Mouse (Mus musculus): ENCODE measurements around the gene Il4ra. TPM values are rescaled to one million over a fixed set of nuclear protein-coding genes. Genes with fewer than 3 reads are reported as not detected.

The Il4ra gene
- polyA plus RNA-seq, 1 experiment from 2014 or later: 3.5 TPM

GRCm38 (mm10) chr7:125562413-125562812 is 10.5 kb downstream of the Il4ra start:
- no peak for ATAC-seq (ENCODE audit: low FRiP score)
- Histone ChIP-seq H3K36me3 (ENCODE audit: control insufficient read depth, insufficient read depth, low read length) (no peaks in the 10 kb centered on the region), H3K4me2 (no peak overlapping the region), H3K27me3 (ENCODE audit: control insufficient read depth, insufficient read depth, low read length) (no peaks in the 10 kb centered on the region), H3K9me3 (ENCODE audit: control insufficient read depth, low read length) (no peaks in the 10 kb centered on the region), H3K27ac (ENCODE audit: low read depth, low read length) (no peak overlapping the region), H3K9ac (ENCODE audit: low read length) (no peak overlapping the region), H3K4me3 (ENCODE audit: low read depth, low read length) (no peak overlapping the region), H3K4me1 (ENCODE audit: control insufficient read depth, insufficient read depth, low read length) (0 out of 2 replicates have a peak, but pooled peaks cover 3% of the 10 kb centered on the region)
- no peak for DNase-seq (ENCODE audit: low spot score, missing footprints)
- WGBS: 67% methylated on average over 4 of the region's 4 CpGs

- no peaks in the 10 kb centered on the region for H3K9me3 ChIP-seq (ENCODE audit: control insufficient read depth, low read length)
- H3K9ac ChIP-seq (ENCODE audit: low read length): no peak overlapping the region
- WGBS: 77% methylated on average over 3 of the region's 3 CpGs
- H3K4me3 ChIP-seq (ENCODE audit: low read depth, low read length): no peak overlapping the region
- no peaks in the 10 kb centered on the region for H3K36me3 ChIP-seq (ENCODE audit: control insufficient read depth, insufficient read depth, low read length)
- 0 out of 2 replicates have a peak, but pooled peaks cover 3% of the 10 kb centered on the region for H3K4me1 ChIP-seq (ENCODE audit: control insufficient read depth, insufficient read depth, low read length)
- no peaks in the 10 kb centered on the region for H3K27me3 ChIP-seq (ENCODE audit: control insufficient read depth, insufficient read depth, low read length)
- DNase-seq (ENCODE audit: low spot score, missing footprints): no peak
- no peak overlapping the region for H3K27ac ChIP-seq (ENCODE audit: low read depth, low read length)
- no peak for ATAC-seq (ENCODE audit: low FRiP score)
- no peak overlapping the region for H3K4me2 ChIP-seq
Measured at GRCm38 (mm10) chr7:125563093-125563492, 11.2 kb downstream of the Il4ra start.

- peak; percentile 75 for DNase-seq (ENCODE audit: low spot score, missing footprints)
- Histone ChIP-seq H3K4me3 (ENCODE audit: low read depth, low read length) (no peak overlapping the region), H3K27me3 (ENCODE audit: control insufficient read depth, insufficient read depth, low read length) (no peaks in the 10 kb centered on the region), H3K9ac (ENCODE audit: low read length) (no peak overlapping the region), H3K36me3 (ENCODE audit: control insufficient read depth, insufficient read depth, low read length) (no peaks in the 10 kb centered on the region), H3K27ac (ENCODE audit: low read depth, low read length) (no peak overlapping the region), H3K4me1 (ENCODE audit: control insufficient read depth, insufficient read depth, low read length) (0 out of 2 replicates have a peak, but pooled peaks cover 3% of the 10 kb centered on the region), H3K4me2 (no peak overlapping the region), H3K9me3 (ENCODE audit: control insufficient read depth, low read length) (no peaks in the 10 kb centered on the region)
- ATAC-seq (ENCODE audit: low FRiP score): no peak
- WGBS: 68% methylated on average over 11 of the region's 11 CpGs
Measured at GRCm38 (mm10) chr7:125564316-125565024, 12.6 kb downstream of the Il4ra start.

GRCm38 (mm10) chr7:125565516-125566285 is 13.8 kb downstream of the Il4ra start:
- H3K36me3 ChIP-seq (ENCODE audit: control insufficient read depth, insufficient read depth, low read length): no peaks in the 10 kb centered on the region
- H3K27me3 ChIP-seq (ENCODE audit: control insufficient read depth, insufficient read depth, low read length): no peaks in the 10 kb centered on the region
- no peak overlapping the region for H3K4me3 ChIP-seq (ENCODE audit: low read depth, low read length)
- no peaks in the 10 kb centered on the region for H3K9me3 ChIP-seq (ENCODE audit: control insufficient read depth, low read length)
- no peak for ATAC-seq (ENCODE audit: low FRiP score)
- 0 out of 2 replicates have a peak, but pooled peaks cover 3% of the 10 kb centered on the region for H3K4me1 ChIP-seq (ENCODE audit: control insufficient read depth, insufficient read depth, low read length)
- H3K4me2 ChIP-seq: no peak overlapping the region
- WGBS: 73% methylated on average over 12 of the region's 12 CpGs
- no peak overlapping the region for H3K27ac ChIP-seq (ENCODE audit: low read depth, low read length)
- no peak overlapping the region for H3K9ac ChIP-seq (ENCODE audit: low read length)
- DNase-seq (ENCODE audit: low spot score, missing footprints): no peak

GRCm38 (mm10) chr7:125566420-125566819 is 14.5 kb downstream of the Il4ra start:
- Histone ChIP-seq H3K4me1 (ENCODE audit: control insufficient read depth, insufficient read depth, low read length) (0 out of 2 replicates have a peak, but pooled peaks cover 3% of the 10 kb centered on the region), H3K4me2 (no peak overlapping the region), H3K27ac (ENCODE audit: low read depth, low read length) (no peak overlapping the region), H3K27me3 (ENCODE audit: control insufficient read depth, insufficient read depth, low read length) (no peaks in the 10 kb centered on the region), H3K9ac (ENCODE audit: low read length) (no peak overlapping the region), H3K4me3 (ENCODE audit: low read depth, low read length) (no peak overlapping the region), H3K36me3 (ENCODE audit: control insufficient read depth, insufficient read depth, low read length) (no peaks in the 10 kb centered on the region), H3K9me3 (ENCODE audit: control insufficient read depth, low read length) (no peaks in the 10 kb centered on the region)
- DNase-seq (ENCODE audit: low spot score, missing footprints) (no peak), ATAC-seq (ENCODE audit: low FRiP score) (no peak)
- 89% methylated on average over 2 of the region's 2 CpGs for WGBS

GRCm38 (mm10) chr7:125568888-125569287 is 17.0 kb downstream of the Il4ra start:
- no peak overlapping the region for H3K27ac ChIP-seq (ENCODE audit: low read depth, low read length)
- 88% methylated on average over 8 of the region's 8 CpGs for WGBS

GRCm38 (mm10) chr7:125571891-125572290 is 20.0 kb downstream of the Il4ra start:
- no peaks in the 10 kb centered on the region for H3K36me3 ChIP-seq (ENCODE audit: control insufficient read depth, insufficient read depth, low read length)
- H3K4me3 ChIP-seq (ENCODE audit: low read depth, low read length): no peak overlapping the region
- no peak overlapping the region for H3K9ac ChIP-seq (ENCODE audit: low read length)
- no peak overlapping the region for H3K27ac ChIP-seq (ENCODE audit: low read depth, low read length)
- DNase-seq (ENCODE audit: low spot score, missing footprints) (no peak), ATAC-seq (ENCODE audit: low FRiP score) (no peak)
- no peaks in the 10 kb centered on the region for H3K9me3 ChIP-seq (ENCODE audit: control insufficient read depth, low read length)
- no peaks in the 10 kb centered on the region; the same call in 1 of the 2 replicates for H3K4me1 ChIP-seq (ENCODE audit: control insufficient read depth, insufficient read depth, low read length)
- no peaks in the 10 kb centered on the region for H3K27me3 ChIP-seq (ENCODE audit: control insufficient read depth, insufficient read depth, low read length)
- no peak overlapping the region for H3K4me2 ChIP-seq
- 86% methylated on average over 19 of the region's 19 CpGs for WGBS

More at GRCm38 (mm10) chr7:125568888-125569287, 17.0 kb downstream of the Il4ra start:
- DNase-seq (ENCODE audit: low spot score, missing footprints): no peak
- H3K4me3 ChIP-seq (ENCODE audit: low read depth, low read length): no peak overlapping the region
- H3K9ac ChIP-seq (ENCODE audit: low read length): no peak overlapping the region
- H3K27me3 ChIP-seq (ENCODE audit: control insufficient read depth, insufficient read depth, low read length): no peaks in the 10 kb centered on the region
- ATAC-seq (ENCODE audit: low FRiP score): no peak
- H3K4me2 ChIP-seq: no peak overlapping the region
- H3K4me1 ChIP-seq (ENCODE audit: control insufficient read depth, insufficient read depth, low read length): peaks cover 3% of the 10 kb centered on the region; the same call in 1 of the 2 replicates
- no peaks in the 10 kb centered on the region for H3K9me3 ChIP-seq (ENCODE audit: control insufficient read depth, low read length)
- no peaks in the 10 kb centered on the region for H3K36me3 ChIP-seq (ENCODE audit: control insufficient read depth, insufficient read depth, low read length)

- H3K27me3 ChIP-seq (ENCODE audit: control insufficient read depth, insufficient read depth, low read length): no peaks in the 10 kb centered on the region
- no peak overlapping the region for H3K27ac ChIP-seq (ENCODE audit: low read depth, low read length)
- no peak for DNase-seq (ENCODE audit: low spot score, missing footprints)
- WGBS: 78% methylated on average over 6 of the region's 6 CpGs
- H3K36me3 ChIP-seq (ENCODE audit: control insufficient read depth, insufficient read depth, low read length): no peaks in the 10 kb centered on the region
- H3K9me3 ChIP-seq (ENCODE audit: control insufficient read depth, low read length): no peaks in the 10 kb centered on the region
- no peak for ATAC-seq (ENCODE audit: low FRiP score)
- no peak overlapping the region for H3K9ac ChIP-seq (ENCODE audit: low read length)
- H3K4me2 ChIP-seq: no peak overlapping the region
- no peak overlapping the region for H3K4me3 ChIP-seq (ENCODE audit: low read depth, low read length)
- H3K4me1 ChIP-seq (ENCODE audit: control insufficient read depth, insufficient read depth, low read length): no peaks in the 10 kb centered on the region; the same call in 1 of the 2 replicates
Measured at GRCm38 (mm10) chr7:125572737-125573136, 20.8 kb downstream of the Il4ra start.

- no peak overlapping the region for H3K4me2 ChIP-seq
- H3K9ac ChIP-seq (ENCODE audit: low read length): no peak overlapping the region
- no peak for ATAC-seq (ENCODE audit: low FRiP score)
- WGBS: 86% methylated on average over 2 of the region's 2 CpGs
- H3K36me3 ChIP-seq (ENCODE audit: control insufficient read depth, insufficient read depth, low read length): no peaks in the 10 kb centered on the region
- H3K4me3 ChIP-seq (ENCODE audit: low read depth, low read length): no peak overlapping the region
- H3K9me3 ChIP-seq (ENCODE audit: control insufficient read depth, low read length): no peaks in the 10 kb centered on the region
- no peaks in the 10 kb centered on the region for H3K27me3 ChIP-seq (ENCODE audit: control insufficient read depth, insufficient read depth, low read length)
- DNase-seq (ENCODE audit: low spot score, missing footprints): no peak
- H3K27ac ChIP-seq (ENCODE audit: low read depth, low read length): no peak overlapping the region
- no peaks in the 10 kb centered on the region; the same call in 1 of the 2 replicates for H3K4me1 ChIP-seq (ENCODE audit: control insufficient read depth, insufficient read depth, low read length)
Measured at GRCm38 (mm10) chr7:125573849-125574248, 21.9 kb downstream of the Il4ra start.

Data from midbrain, embryonic 11.5 days (tissue).